Mouse (Mus musculus) CH12.LX (cell line): ENCODE measurements around the gene Tmem108. TPM values are rescaled to one million over a fixed set of nuclear protein-coding genes. Genes with fewer than 3 reads are reported as not detected.

Source experiments
- DNase-seq: peaks from one replicate; pipeline ENCODE4 v3.0.0-alpha.2; 2013; ENCODE audit errors: extremely low read depth
- H3K27ac ChIP-seq: 2 replicates; pipeline ENCODE4 v1.5.1; 2012; ENCODE audit warnings: low read depth, mild to moderate bottlenecking, control low read depth, moderate library complexity; ENCODE audit not compliant: insufficient read depth
- H3K27me3 ChIP-seq: replicated peaks from 2 replicates; pipeline ENCODE3; 2012; ENCODE audit warnings: inconsistent platforms
- H3K36me3 ChIP-seq, 2 experiments: replicated peaks in 1 of 2; 2 replicates each; pipeline versions ENCODE3 to v1.6.1; 2012; ENCODE audit warnings: inconsistent platforms in 1 of 2, low read length in 1 of 2, mild to moderate bottlenecking in 1 of 2, mixed read lengths in 1 of 2, moderate library complexity in 1 of 2; ENCODE audit not compliant: control insufficient read depth in 1 of 2, insufficient read depth in 1 of 2
- H3K4me1 ChIP-seq, 2 experiments: 2 replicates each; pipeline ENCODE4 v1.6.1; 2012; ENCODE audit warnings: inconsistent platforms in 1 of 2, moderate library complexity in 1 of 2; ENCODE audit not compliant: insufficient read depth in 2 of 2, control insufficient read depth in 1 of 2
- H3K4me2 ChIP-seq: 2 replicates; pipeline ENCODE4 v1.6.1; 2012; ENCODE audit warnings: low read depth, mild to moderate bottlenecking, control low read depth; ENCODE audit not compliant: poor library complexity, insufficient read depth, severe bottlenecking
- H3K4me3 ChIP-seq, 3 experiments: fragments of 150-350 bp in 1 of 3; sonication (generic) in 1 of 3; replicated peaks in 1 of 3; 2 replicates each; pipeline versions ENCODE3 to v1.5.1; 2011 to 2012; ENCODE audit warnings: low read depth in 2 of 3, low read length in 2 of 3, mild to moderate bottlenecking in 2 of 3, moderate library complexity in 2 of 3, control low read depth in 1 of 3, improper control_type of control experiment in 1 of 3, inconsistent platforms in 1 of 3, mixed read lengths in 1 of 3; ENCODE audit not compliant: poor library complexity in 1 of 3
- H3K79me2 ChIP-seq: replicated peaks from 2 replicates; pipeline ENCODE4 v1.6.1; 2012; ENCODE audit warnings: mild to moderate bottlenecking, moderate library complexity; ENCODE audit not compliant: control insufficient read depth, poor library complexity, insufficient read depth, severe bottlenecking; ENCODE audit errors: extremely low read depth
- H3K9ac ChIP-seq: 2 replicates; pipeline ENCODE4 v1.6.1; 2012; ENCODE audit warnings: low read depth, mild to moderate bottlenecking, control low read depth, moderate library complexity; ENCODE audit not compliant: insufficient read depth
- H3K9me3 ChIP-seq: replicated peaks from 2 replicates; pipeline ENCODE3; 2012; ENCODE audit warnings: low read length, inconsistent platforms, mixed read lengths
- CHD1 ChIP-seq: IDR thresholded peaks from 2 replicates; pipeline ENCODE4 v1.6.1; 2012; ENCODE audit warnings: low read depth, low read length, improper control_type of control experiment, inconsistent platforms
- E2F4 ChIP-seq: IDR thresholded peaks from 2 replicates; pipeline ENCODE4 v1.6.1; 2011; ENCODE audit warnings: low read depth, low read length, improper control_type of control experiment; ENCODE audit not compliant: insufficient replicate concordance
- ETS1 ChIP-seq: conservative IDR thresholded peaks from 2 replicates; pipeline ENCODE4 v1.6.1; 2012; ENCODE audit warnings: low read depth, mild to moderate bottlenecking, inconsistent platforms, low read length, improper control_type of control experiment, moderate library complexity
- GABPA ChIP-seq: IDR thresholded peaks from 2 replicates; pipeline ENCODE4 v1.6.1; 2012; ENCODE audit warnings: low read depth, low read length, improper control_type of control experiment, inconsistent platforms; ENCODE audit not compliant: insufficient replicate concordance
- JUND ChIP-seq: conservative IDR thresholded peaks from 2 replicates; pipeline ENCODE4 v1.6.1; 2011; ENCODE audit warnings: low read depth, low read length, improper control_type of control experiment
- RCOR1 ChIP-seq: conservative IDR thresholded peaks from 2 replicates; pipeline ENCODE4 v1.6.1; 2012; ENCODE audit warnings: low read depth, mild to moderate bottlenecking, inconsistent platforms, low read length, improper control_type of control experiment
- SIN3A ChIP-seq: IDR thresholded peaks from 2 replicates; pipeline ENCODE4 v1.6.1; 2012; ENCODE audit warnings: low read length, improper control_type of control experiment, inconsistent platforms
- TCF12 ChIP-seq: IDR thresholded peaks from 2 replicates; pipeline ENCODE4 v1.6.1; 2014; ENCODE audit warnings: low read depth, mild to moderate bottlenecking, inconsistent platforms, low read length, improper control_type of control experiment
- ZMIZ1 ChIP-seq: IDR thresholded peaks from 2 replicates; pipeline ENCODE4 v1.6.1; 2012; ENCODE audit warnings: low read depth, mild to moderate bottlenecking, inconsistent platforms, low read length, improper control_type of control experiment
- dilution Hi-C: fragments of 300-500 bp; cut with MboI; formaldehyde crosslinking; loops from 2 replicates; pipeline ENCODE4 v1.14.3; 2020; ENCODE audit warnings: low sequenced_read_pairs; ENCODE audit not compliant: extremely low pct_unique_long_range_greater_than_20kb, extremely low pct_ligation_motif_present
- in situ Hi-C: fragments of 300-500 bp; cut with MboI; formaldehyde crosslinking; loops from 3 replicates; pipeline ENCODE4 v1.14.3; 2019; ENCODE audit warnings: low sequenced_read_pairs, low pct_ligation_motif_present, low pct_unique_long_range_greater_than_20kb, mixed read lengths
- polyA plus RNA-seq: library from polyadenylated mRNA; unstranded; fragments of >175 nt; gene quantifications from 2 replicates; pipeline ENCODE4 v1.2.1, GENCODE M21; 2012; ENCODE audit warnings: low read depth; ENCODE audit not compliant: insufficient read length
- total RNA-seq, 2 experiments: library from RNA; depleted of rRNA; stranded (reverse); fragments of 300-350 nt in 1 of 2; fragments of >200 nt in 1 of 2; gene quantifications; 2 replicates each; pipeline ENCODE4 v1.2.3; 2012 to 2014

Tmem108 gene
- total and polyA plus RNA-seq, 3 experiments, result 0.04 to 0.13 (median 0.07) TPM

DNA sequence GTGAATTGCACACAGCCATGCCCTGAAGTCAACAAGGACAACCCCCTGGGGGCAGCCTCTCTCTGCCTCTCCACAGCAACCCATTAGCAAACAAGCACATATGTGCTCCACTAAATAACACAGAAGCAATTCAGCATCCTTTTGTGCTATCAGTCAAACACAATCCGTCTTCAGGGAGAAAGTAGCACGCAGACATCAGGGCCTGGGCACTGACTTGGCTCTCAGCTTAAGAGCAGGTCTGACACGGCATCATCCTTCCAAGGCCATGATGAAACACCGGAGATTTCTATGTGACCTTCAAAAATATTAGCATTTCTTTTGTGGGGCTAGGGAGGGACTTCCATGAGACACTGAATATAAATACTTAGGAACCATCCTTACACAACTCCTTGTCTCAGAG is 60.2 kb downstream of the Tmem108 start:
- no peak for TF ChIP-seq CHD1
- dilution Hi-C loops (no loop called here), in situ Hi-C loops (no loop called here)
- Histone ChIP-seq H3K9ac (no peak overlapping the region), H3K9me3 (peaks cover 10% of the 10 kb centered on the region), H3K27ac (no peak overlapping the region), H3K36me3 (no peaks in the 10 kb centered on the region), H3K27me3 (peaks cover 25% of the 10 kb centered on the region), H3K79me2 (no peaks in the 10 kb centered on the region), H3K4me2 (no peak overlapping the region), H3K4me1 (no peaks in the 10 kb centered on the region), H3K4me3 (no peak overlapping the region)
- DNase-seq, result no peak

DNA sequence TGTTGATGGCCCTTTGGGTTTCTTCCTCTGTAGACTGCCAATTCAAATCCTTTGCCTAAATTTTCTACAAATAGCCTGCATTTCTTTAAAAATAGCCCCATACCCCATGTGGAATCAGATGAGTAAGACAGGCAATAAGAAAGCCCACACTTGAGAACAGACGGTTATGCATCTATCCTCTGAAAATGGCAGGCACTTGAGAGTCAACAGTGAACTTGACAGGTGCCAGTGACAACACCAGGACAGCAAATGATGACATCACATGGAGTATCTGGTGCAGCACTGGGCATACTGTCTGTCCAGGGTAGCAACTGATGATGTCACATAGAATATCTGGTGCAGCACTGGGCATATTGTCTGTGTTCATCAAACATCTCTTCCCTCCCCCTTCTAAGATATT is 61.4 kb downstream of the Tmem108 start:
- Histone ChIP-seq H3K4me2 (no peak overlapping the region), H3K9ac (no peak overlapping the region), H3K4me1 (no peaks in the 10 kb centered on the region), H3K9me3 (peaks cover 12% of the 10 kb centered on the region), H3K4me3 (no peak overlapping the region), H3K27me3 (peaks cover 25% of the 10 kb centered on the region), H3K36me3 (no peaks in the 10 kb centered on the region), H3K79me2 (no peaks in the 10 kb centered on the region), H3K27ac (no peak overlapping the region)
- TF ChIP-seq SIN3A (no peak), E2F4 (no peak), ZMIZ1 (no peak), TCF12 (no peak), GABPA (no peak), ETS1 (no peak)
- no peak for DNase-seq
- in situ Hi-C loops, result no loop called here
- dilution Hi-C loops, result no loop called here

DNA sequence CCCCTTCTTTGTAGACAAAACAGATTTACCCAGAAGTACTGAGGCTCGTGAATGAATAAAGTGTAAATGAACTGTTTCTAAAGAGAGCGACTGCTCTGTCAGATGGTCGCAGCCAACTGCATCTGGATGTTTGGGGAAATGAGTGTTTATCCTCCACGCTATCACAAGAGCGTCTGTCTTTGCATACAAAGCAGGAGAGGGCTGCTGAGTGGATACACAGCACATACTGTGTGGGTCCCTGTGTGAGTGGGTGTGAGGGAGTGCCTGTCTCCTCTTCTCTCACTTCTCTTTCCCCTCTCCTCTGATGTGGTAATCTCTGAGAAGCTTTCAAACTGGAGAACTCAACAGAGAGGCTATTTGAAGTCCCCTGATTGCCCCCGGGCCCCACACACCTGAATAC is 64.7 kb downstream of the Tmem108 start:
- Histone ChIP-seq H3K4me2 (no peak overlapping the region), H3K27ac (no peak overlapping the region), H3K9me3 (peaks cover 15% of the 10 kb centered on the region), H3K9ac (no peak overlapping the region), H3K27me3 (peaks cover 33% of the 10 kb centered on the region), H3K4me1 (no peaks in the 10 kb centered on the region), H3K79me2 (no peaks in the 10 kb centered on the region), H3K4me3 (no peak overlapping the region), H3K36me3 (no peaks in the 10 kb centered on the region)
- no peak for DNase-seq
- TF ChIP-seq RCOR1 (no peak), JUND (no peak), GABPA (no peak), ETS1 (no peak)
- dilution Hi-C loops, result no loop called here
- in situ Hi-C loops, result no loop called here
